Comparison of ENCODE assay signal across 19 mouse cellular contexts in genomic region chr11:61547710-61548109, GRCm38 (mm10). TPM values are rescaled to one million over a fixed set of nuclear protein-coding genes. Genes with fewer than 3 reads are reported as not detected.
"Had no signal": no experiment of that assay in that cellular context is flagged by ENCODE, and none has a peak within 500 bp of the region (broad histone marks: within the 10 kb centered on the region; RNA-seq: fewer than 3 reads in every experiment).

No protein-coding gene starts in this region.

- H3K27ac ChIP-seq: lung, embryonic 15.5 days; macrophage; midbrain, embryonic 13.5 days; midbrain, embryonic 15.5 days; neural tube, embryonic 12.5 days; stomach, embryonic 15.5 days; stomach, postnatal 0 days had no signal

- DNase-seq: liver, postnatal 0 days; lung, adult 2 months; lung, postnatal 14 days; lung, postnatal 36 days; right cerebral cortex, postnatal 14 days; thymus, adult 2 months; thymus, postnatal 14 days; thymus, postnatal 36 days had no signal

- H3K4me3 ChIP-seq: lung, embryonic 15.5 days; megakaryocyte, embryonic 14.5 days; midbrain, embryonic 13.5 days; midbrain, embryonic 15.5 days; neural tube, embryonic 12.5 days; stomach, embryonic 15.5 days had no signal

- H3K27me3 ChIP-seq: lung, embryonic 15.5 days; midbrain, embryonic 13.5 days; midbrain, embryonic 15.5 days; neural tube, embryonic 12.5 days; stomach, embryonic 15.5 days had no signal

- H3K4me1 ChIP-seq: lung, embryonic 15.5 days; megakaryocyte, embryonic 14.5 days; neural tube, embryonic 12.5 days; stomach, embryonic 15.5 days had no signal

RNA-seq across cellular contexts. Expression of gene Epn2, which starts 31.8 kb away (rescaled TPM):
- total RNA-seq: megakaryocyte progenitor cell, adult 5-6 weeks; monocyte, adult 5-6 weeks had no signal

RNA-seq across cellular contexts. Expression of gene B9d1, which starts 42.8 kb away (rescaled TPM):
- total RNA-seq: monocyte, adult 5-6 weeks; neutrophil, adult 5-6 weeks had no signal
